Mouse (Mus musculus): ENCODE data around the gene Agpat2.

The Agpat2 gene

DNA sequence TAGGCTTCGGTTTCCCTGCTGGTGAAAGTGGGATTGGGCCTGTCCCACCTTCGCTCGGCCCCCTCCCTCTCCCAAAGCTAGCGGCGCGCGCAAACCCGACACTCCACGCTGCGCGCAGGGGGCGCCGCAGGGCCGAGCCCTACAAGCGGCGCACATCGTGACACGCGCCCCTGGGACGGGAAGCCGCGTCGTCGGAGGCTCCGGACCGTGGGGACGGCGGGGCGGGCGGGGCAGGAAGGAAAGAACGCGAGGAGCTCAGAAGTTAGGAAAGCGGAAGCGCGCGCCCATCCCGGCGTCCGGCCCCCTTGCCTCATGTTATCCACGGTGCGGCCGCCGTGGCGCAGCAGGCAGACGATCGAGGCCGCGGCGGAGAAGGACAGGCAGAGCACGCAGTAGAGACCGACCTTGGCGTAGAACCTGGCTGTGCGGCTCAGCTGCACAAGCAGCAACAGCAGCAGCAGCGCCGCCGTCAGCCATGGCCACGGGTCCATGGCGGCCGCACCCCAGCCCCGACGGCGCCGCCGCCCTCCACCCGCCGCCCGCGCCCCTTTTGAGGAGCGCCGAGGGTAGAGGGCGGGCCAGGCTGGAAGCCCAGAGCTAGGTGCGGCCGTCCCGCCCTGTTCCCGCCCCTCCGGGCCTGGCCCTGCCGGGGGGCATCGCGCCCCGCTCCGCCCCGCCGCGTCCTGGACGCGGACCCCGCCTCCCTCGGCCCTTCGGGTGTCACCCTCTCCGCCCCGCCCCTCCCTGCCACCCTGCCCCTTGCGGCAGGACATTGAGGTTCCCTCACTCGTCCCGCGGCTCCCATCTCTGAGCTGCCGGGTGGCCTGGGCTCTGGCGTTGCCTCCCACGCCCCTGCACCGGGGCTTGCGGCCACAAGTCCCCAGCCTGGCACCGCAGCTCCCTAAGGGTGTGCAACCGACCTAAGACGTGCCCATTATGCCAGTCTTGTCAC is at the start of gene Agpat2:
Gene Agpat2 (minus strand): TSS at position 698 of the 952 bp plus-strand sequence.
- DNase-seq (ENCODE audit: low read depth, low spot score): peak; percentile 51

GRCm38 (mm10) chr2:26646643-26647293 is 42.6 kb upstream of the Agpat2 start:
- peak; percentile 79 for DNase-seq (ENCODE audit: low read depth, low spot score)

- no peak for DNase-seq (ENCODE audit: low read depth, low spot score)
These were observed 39.7 kb upstream of the Agpat2 start for GRCm38 (mm10) chr2:26643942-26644341.

DNA sequence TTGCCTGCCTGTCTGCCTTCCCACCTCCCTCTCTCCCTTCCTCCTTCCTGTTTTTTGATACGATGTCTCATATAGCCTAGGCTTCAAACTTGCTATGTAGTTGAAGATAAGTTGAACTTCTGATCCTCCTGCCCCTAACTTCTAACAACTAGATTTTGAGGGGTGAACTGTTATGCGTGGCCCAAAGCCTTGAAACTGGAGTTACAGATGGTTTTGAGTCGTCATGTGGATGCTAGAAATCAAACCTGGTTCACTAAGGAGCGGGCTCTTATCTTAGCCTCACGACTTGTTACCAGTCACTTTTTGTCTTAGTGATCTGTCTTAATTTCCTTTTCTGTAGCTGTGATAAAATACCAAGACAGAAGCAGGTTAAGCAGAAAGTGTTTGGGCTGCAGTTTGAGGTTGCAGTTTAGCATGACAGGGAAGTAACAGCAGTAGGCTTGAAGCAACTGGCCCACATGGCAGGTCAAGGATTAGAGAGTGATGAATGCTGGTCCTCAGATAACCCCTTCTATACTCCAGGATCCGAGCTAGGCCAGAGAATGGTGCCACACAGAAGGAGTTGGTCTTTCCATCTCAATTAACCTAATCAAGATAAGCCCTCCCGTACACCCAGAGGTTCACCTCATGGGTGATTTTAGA is 36.9 kb upstream of the Agpat2 start:
- no peak for DNase-seq (ENCODE audit: low read depth, low spot score)

- peak; percentile 94 for DNase-seq (ENCODE audit: low read depth, low spot score)
These were observed 35.9 kb upstream of the Agpat2 start for GRCm38 (mm10) chr2:26639838-26640830.

GRCm38 (mm10) chr2:26639083-26639482 is 34.9 kb upstream of the Agpat2 start:
- no peak for DNase-seq (ENCODE audit: low read depth, low spot score)

- DNase-seq (ENCODE audit: low read depth, low spot score): no peak
These were observed 34.4 kb upstream of the Agpat2 start for GRCm38 (mm10) chr2:26638572-26638971.

GRCm38 (mm10) chr2:26638039-26638438 is 33.8 kb upstream of the Agpat2 start:
- DNase-seq (ENCODE audit: low read depth, low spot score): no peak

- no peak for DNase-seq (ENCODE audit: low read depth, low spot score)
These were observed 33.2 kb upstream of the Agpat2 start for GRCm38 (mm10) chr2:26637316-26637932.

DNA sequence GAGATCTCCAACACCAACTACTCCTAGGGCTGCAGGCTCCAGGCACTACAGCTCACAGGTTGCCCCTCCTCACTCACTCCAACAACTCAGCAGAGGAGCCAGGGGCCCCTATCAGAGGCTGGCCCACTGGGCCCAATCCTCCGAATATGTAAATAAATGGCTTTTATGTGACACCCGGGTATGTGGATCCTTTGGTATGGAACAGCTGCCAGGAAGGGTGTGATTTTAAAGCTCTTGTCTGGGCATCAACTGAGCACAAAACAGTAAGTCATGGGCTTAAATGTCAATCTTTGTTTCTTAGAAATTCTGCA is 32.1 kb upstream of the Agpat2 start:
- DNase-seq (ENCODE audit: low read depth, low spot score): no peak

- DNase-seq (ENCODE audit: low read depth, low spot score): no peak
These were observed 31.5 kb upstream of the Agpat2 start for GRCm38 (mm10) chr2:26635489-26636324.

DNA sequence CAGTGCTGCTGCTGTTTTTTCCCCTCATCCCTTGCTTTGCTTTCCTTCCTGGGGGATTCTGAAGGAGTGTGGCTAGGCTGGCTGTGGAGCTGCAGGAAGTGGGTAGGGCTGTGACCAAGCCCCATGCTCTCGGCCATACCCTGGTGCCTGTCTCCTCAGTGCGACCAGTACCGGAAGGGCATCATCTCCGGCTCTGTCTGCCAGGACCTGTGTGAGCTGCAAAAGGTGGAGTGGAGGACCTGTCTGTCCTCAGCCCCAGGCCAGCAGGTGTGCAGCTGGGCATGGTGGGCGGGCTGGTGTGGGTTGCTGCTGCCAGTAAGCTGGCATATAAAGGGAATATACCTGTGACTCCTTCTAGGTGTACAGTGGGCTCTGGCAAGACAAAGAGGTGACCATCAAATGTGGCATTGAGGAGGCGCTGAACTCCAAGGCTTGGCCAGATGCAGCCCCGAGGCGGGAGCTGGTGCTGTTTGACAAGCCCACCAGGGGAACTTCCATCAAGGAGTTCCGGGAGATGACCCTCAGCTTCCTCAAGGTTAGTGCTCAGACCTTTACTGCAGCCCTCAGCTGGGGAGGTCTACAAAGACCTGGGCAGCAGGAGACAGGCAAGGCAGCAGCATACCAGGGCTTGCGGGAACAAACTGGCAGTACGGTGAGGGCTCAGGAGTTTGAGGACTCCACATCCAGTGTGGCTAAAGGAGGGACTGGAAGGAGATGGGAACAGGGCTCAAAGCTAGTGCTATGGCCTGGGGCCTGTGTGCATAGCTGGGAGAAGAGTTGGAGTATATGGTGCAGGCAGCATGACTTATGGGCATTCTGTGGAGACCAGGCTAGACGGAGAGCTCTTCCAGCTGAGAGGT is 30.6 kb upstream of the Agpat2 start:
- DNase-seq (ENCODE audit: low read depth, low spot score): no peak

DNA sequence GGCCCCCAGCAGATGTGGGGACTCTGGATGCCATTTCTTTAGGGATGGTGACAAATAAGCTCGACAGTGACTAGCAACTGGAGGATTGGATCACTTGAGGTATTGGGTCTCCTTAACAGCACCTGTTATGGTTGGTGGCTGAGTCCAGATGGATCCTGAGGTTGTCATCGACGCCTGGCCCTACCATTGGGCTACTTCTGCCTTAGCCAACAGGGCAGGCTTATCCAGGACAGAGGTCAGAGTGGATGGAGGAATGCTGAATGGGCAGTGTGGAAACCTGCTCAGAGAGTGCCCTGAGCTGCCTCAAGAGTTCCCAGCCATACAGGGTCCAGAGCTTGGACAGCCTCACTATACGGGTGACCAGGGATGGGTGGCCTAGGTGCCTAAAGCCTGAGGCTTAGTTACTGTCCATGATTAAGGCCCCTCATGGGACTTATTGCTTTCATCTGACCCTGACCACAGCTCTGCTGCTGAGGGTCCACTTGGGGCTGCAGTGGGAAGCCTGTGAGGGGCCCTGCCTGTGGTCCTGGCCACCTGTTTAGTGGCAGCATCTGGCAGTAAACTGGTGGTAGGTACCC is 29.8 kb upstream of the Agpat2 start:
- no peak for DNase-seq (ENCODE audit: low read depth, low spot score)

GRCm38 (mm10) chr2:26632541-26633395 is 28.6 kb upstream of the Agpat2 start:
- no peak for DNase-seq (ENCODE audit: low read depth, low spot score)

- no peak for DNase-seq (ENCODE audit: low read depth, low spot score)
These were observed 24.7 kb upstream of the Agpat2 start for GRCm38 (mm10) chr2:26628792-26629437.

DNA sequence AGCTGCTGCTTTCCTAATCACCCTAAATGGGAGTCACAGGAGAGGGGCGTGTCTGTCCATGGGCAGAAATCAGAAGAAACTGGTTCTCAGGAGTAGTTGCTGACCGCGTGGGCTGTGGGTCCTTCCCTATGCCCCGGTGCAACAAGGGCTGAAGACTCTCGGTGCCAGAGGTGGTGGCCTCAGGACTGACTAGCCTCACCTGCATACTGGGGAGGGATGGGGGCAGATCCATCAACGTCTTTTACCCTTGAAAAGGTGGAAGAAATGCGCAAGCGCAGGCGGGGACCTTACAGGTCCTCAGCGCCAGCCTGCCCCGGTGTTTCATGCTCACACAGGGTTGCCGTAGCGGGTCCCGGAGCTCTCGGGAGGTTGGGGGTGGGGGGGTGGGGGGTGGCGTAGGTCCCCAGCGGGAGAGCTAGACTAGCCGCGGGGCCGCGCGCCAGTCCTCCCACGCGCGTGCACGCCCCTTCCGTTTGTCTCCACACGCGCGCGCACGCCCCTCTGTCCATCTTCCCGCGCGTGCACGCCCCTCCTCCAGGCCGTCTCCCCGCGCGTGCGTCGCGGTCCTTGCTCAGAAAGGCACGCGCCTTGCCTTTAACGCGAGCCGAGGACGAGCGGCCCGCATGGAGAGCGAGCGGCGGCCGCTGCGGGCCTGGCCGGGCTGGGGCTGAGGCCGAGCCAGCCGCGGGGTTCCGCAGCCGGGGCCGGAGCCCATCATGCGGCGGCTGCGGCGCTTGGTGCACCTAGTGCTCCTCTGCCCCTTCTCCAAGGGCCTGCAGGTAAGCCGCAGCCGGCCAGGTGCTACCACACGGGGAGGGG is 23.9 kb upstream of the Agpat2 start, which contains the start of gene Fam69b:
Gene Fam69b (plus strand): TSS at position 537 of the 819 bp plus-strand sequence.
- peak; percentile 72 for DNase-seq (ENCODE audit: low read depth, low spot score)

Measured in embryo, embryonic 11.5 days (tissue).